Mouse (Mus musculus): Measurements from ENCODE around the gene Tmem135. TPM values are rescaled to one million over a fixed set of nuclear protein-coding genes. Genes with fewer than 3 reads are reported as not detected.
"Not testable (repeated sequence)": the region's sequence is repeated elsewhere in the genome, so short reads cannot be mapped to it uniquely, and the experiment has no call there.

Tmem135 gene
- polyA plus RNA-seq, 1 experiment = 15.1 TPM

DNA sequence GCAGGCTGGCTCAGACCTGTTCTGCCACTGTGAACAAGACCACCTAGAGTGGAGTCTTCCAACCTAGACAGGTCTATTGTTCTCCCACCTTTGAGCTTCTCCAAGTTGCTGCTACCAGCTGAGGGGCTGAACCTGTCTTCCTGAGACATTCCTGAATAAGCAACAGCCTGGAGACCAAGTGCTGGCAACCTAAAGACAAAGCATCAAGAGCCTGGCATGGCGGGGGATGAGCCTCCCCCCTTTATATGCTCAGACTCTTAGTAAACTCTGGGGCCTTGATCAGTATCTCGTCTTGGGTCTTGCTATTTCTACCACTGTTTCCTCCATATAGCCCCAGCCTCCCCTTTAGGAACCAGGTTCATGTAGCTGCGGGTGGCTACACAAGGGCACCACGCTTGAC, 81.3 kb downstream of the Tmem135 start:
- DNase-seq (ENCODE audit: low spot score) = not testable (repeated sequence)

DNA sequence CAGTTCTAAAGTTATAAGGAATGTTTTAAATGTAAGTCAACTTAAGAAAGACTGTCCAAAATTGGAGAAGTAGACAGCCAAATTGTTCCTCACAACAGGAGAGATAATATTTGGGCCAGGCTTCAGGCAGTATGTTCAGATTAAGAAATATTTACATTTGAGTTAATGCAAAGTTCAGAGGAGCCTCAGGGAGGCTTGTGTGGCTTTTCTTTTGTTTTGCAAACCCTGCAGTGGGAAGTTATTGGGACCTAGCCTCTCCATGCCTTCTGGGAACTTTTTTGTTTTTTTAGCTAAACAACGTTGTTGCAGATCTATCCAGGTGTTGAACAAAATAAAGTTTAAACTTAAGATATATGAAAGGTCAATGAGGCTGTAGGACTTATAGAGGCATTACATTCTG, 84.7 kb downstream of the Tmem135 start:
- DNase-seq (ENCODE audit: low spot score) = no peak

DNA sequence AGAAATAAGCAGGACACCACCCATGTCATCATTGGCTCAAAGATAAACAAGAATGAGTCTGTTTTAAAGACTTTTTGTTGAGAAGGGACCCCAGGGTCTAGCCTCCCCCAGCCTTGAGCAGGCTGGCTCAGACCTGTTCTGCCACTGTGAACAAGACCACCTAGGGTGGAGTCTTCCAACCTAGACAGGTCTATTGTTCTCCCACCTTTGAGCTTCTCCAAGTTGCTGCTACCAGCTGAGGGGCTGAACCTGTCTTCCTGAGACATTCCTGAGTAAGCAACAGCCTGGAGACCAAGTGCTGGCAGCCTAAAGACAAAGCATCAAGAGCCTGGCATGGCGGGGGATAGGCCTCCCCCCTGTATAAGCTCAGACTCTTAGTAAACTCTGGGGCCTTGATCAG, 86.9 kb downstream of the Tmem135 start:
- DNase-seq (ENCODE audit: low spot score) = not testable (repeated sequence)

DNA sequence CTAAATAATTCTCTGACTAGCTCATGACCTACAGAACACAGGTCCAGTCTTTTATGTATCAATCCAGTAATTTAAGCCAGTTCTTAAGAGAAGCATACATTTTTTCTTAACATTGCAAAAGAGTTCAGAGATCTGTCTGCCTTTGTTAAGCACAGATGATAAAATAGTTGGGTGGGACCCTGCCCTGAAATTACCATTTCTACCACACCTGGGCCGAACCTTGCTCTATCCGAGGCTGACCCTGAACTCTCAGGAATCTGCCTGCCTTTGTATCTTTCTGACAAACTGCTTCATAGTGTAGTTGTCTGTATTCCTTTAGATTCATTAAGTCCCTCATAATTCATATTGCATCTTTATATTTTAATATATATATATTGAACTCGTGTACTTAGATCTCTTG, 87.9 kb downstream of the Tmem135 start:
- DNase-seq (ENCODE audit: low spot score) = no peak

DNA sequence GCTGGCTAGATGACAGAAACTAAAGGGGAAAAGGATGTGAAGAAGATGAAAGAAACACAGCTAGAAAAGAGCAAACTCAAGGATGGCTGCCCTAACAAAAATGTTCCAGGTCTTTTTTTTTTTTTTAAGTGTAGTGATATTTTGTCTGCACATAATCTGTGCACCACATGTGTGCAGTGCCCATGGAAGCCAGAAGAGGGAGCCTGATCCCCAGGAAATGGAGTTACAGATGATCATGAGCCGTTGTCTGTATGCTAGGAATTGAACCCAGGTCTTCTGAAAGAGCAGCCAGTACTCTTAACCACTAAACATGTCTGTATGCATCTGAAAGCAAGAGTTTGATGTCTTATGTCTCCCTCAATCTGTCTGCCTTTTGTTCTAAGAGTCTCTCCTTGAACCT, 92.5 kb downstream of the Tmem135 start:
- no peak for DNase-seq (ENCODE audit: low spot score)

DNA sequence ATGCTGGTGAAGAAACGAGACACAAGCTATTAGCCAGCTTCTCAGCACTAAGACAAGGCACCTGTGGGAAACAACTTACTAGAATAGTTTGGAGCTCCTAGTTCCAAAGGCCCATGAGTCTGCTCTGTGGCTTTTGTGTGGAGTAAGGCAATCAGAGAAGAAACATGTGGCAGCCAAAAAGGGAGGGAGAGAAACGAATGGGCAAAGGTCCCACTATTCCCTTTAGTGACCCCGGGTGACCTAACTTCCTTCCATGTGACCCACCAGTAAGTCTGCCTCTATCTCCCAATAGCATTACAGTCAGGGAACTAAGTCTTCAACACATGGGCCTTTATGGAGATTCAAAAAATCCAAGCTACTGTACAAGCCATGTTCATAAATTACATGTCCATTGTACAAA, 95.1 kb downstream of the Tmem135 start:
- DNase-seq (ENCODE audit: low spot score) = no peak

DNA sequence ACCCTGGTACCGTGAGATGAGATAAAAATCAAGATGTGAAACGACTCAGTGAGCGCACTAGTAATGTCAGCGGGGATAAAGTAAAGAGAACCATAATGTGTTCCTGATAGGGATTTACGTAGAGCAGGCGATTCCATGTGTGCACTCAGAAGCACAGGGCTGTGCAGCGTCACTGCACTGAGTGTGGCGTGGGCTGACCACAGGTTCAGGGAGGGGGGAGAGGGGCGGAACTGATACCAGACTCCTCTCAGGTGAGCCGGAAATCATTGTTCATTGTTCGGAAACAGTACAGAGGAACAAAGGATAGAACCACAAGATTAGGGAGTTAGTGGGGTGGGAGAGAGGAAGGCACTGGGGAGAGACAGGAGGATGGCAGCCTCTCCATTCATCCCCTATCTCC, 95.8 kb downstream of the Tmem135 start:
- no peak for DNase-seq (ENCODE audit: low spot score)

DNA sequence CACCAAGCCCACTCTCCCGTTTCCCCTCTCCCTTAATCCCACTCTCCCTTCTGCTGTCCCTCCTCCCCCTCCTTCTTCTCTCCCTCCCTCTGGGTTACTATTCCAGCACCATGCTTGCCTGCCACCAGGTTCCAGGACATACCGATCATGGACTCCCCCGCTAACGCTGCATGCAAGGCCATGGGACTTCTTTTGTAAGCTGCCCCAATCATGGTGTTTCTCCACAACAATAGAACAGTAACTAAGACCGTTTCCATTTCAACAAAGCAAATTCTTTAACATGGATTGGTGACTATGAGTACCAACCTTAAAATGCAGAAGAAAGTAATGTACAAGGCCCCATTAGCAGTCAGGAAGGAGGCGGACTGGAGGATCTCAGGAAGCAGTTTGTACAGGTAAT, 97.2 kb downstream of the Tmem135 start:
- DNase-seq (ENCODE audit: low spot score) = no peak

DNA sequence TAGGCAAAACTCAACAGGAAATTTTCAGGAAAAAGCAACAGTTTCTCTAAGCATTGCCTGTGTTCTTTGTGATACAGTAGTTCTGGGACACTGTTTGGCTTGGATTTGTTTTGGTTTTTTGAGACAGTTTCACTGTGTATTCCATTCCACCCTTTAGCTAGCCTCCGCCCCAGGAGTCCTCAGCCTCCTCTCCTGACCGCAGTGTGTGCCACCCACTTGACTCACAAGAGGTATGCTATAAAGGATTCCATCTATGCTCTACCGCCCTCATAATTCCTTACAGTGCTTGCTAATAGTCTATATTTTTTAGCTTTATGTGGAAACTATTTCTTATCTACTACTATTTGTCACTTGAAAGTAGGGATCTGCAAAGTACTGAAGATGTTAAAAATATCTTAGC, 99.1 kb downstream of the Tmem135 start:
- no peak for DNase-seq (ENCODE audit: low spot score)

DNA sequence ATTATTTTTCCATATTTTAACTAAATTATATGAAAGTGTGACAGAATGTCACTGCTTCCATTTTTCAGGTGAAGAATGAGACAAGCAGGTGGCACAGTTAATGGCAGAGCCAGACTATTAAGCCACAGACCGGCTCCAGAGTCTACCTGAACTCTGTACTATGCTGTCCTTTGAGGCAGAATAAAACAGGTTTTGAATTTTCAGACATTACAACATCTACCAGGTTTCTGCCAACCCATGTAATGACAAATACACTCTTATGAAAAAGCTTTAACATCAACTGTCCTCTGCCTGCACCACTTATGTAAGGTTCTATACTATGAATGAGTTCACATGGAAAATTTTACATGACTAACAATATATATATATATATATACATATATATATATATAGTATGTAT, 100.3 kb downstream of the Tmem135 start:
- DNase-seq (ENCODE audit: low spot score) = no peak

DNA sequence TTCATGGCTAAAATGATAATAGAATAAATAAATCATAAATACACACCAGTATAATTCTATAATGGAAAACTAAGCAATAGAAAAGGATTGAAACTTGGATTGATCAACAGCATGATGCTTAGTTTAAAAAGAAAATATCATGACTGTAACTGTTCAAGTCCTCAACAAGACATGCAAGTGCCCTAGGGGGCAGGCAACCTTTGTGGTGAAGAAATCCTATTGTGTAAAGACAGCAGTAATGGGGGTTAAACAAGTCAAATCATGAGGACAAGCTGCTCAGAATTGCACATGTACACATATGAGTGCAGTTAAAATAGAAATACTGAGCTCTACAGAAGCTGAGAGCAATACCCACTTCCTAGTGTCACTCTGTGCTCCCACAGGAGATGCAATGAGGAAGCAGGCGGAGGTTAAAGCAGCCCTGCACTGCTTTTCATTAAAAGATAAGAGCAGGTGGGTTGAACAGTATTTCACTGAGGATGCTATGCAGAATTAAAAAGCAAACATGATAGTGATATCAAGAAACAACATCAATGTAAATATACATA, 105.0 kb downstream of the Tmem135 start:
- no peak for DNase-seq (ENCODE audit: low spot score)

DNA sequence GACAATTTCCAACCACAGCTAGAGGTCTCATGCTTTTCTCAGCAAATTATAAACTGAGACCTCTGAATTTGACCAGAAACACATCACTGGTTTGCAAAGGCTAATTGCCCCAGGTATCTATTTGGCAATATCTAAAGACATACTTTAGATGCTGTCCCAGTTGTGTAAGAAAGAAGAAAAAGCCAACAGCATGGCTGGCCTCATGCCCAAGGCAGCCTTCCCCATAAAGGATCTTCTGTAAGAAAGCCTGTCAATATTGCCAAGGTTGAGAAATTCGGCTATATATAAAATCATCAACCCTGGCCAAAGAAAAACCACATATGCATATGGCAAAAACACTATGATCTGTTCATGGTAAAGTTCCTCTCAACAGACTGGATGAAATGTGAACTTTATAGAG, 107.1 kb downstream of the Tmem135 start:
- DNase-seq (ENCODE audit: low spot score) = no peak

DNA sequence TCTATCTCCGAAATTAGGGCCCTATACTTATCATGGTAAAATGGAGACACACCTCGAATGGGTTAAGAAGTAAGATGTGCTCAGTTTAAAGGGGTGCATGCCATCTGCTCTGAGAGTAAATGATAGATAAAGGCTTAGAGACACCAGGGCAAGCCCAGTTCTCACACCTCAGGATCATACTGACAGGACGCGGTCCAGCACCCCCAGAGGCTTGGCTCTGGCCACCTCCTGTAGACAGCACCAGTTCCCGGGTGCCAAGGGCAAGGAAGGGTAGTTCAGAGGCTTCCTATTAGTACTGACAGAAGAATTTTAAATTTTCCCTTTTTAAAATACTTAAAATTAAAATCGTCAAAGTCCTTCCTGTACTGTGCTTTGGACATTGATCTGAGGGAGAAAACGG, 121.4 kb downstream of the Tmem135 start:
- no peak for DNase-seq (ENCODE audit: low spot score)

DNA sequence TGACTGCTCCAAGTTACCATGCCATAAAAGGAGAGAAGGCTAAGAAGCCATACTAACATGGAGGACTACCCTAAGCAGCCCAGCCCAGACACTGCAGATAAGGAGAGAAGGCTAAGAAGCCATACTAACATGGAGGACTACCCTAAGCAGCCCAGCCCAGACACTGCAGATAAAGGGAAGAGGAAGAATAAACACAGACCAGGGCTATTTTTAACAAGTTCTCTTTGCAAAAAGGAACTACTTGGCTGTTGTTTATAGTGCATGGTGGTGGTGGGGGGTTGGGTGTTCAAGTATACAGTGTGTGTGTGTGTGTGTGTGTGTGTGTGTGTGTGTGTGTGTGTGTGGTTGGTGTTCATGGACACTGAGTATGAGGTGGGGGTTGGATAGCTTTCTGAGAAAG, 133.6 kb downstream of the Tmem135 start:
- not testable (repeated sequence) for DNase-seq (ENCODE audit: low spot score)

DNA sequence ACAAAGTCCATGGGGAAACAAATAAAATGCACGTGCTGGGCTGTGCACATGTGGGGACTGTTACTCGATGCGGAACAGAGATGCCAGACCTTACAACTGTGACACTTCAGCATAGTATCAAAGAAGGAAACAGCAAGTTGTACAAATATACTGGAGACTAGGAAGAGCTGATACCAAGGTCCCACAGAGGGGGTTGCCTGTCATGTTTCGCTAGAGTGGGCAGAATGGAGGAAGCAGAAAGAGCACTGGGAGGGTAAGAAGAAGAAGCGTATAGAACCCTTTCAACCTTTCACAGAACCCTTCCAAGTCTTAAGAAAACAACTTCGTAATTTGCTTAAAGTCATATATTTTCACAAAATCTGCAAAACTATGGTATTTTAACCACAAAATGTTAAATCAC, 134.2 kb downstream of the Tmem135 start:
- DNase-seq (ENCODE audit: low spot score) = no peak

DNA sequence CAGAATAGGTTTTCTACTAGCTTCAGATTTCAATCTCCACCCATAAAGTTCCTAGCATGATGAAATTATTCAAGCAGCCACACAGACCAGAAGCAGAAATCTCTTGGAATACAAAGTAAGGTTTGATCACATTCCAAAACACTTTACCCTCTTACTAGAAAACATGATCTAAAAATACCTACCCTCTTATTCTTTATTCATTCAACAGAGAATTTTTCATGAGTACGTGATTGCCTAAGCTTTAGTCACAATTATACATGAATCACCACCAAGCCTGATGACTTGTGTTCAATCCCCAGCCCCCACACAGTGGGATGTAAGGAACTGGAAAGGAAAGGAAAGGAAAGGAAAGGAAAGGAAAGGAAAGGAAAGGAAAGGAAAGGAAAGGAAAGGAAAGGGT, 136.5 kb downstream of the Tmem135 start:
- no peak for DNase-seq (ENCODE audit: low spot score)

DNA sequence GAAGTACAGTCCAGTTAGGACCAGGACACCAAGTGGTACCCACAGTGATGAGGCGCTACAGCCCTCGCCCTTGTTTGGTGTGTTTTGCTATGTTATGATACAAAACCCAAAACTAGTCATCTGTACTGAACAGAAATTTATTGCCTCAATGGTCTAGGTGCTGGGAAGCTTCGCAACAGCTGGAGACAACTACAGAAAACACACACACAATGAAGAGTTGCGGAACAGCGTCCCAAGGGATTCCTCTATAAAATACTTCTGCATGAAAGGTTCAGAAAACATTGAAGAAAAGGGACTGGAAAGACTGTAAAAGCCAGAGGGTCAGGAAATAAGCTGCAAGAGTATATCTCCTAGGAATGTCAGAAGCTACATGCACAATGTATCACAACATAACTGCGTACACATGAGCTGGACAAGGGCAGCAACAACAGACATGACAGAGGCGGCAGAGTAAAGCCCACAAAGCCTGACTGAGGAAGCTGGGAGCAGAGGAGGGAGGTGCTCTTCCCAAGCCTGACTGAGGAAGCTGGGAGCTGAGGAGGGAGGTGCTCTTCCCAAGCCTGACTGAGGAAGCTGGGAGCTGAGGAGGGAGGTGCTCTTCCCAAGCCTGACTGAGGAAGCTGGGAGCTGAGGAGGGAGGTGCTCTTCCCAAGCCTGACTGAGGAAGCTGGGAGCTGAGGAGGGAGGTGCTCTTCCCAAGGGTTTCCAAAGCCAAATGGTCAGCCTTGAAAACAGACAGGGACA, 137.8 kb downstream of the Tmem135 start:
- DNase-seq (ENCODE audit: low spot score) = no peak

DNA sequence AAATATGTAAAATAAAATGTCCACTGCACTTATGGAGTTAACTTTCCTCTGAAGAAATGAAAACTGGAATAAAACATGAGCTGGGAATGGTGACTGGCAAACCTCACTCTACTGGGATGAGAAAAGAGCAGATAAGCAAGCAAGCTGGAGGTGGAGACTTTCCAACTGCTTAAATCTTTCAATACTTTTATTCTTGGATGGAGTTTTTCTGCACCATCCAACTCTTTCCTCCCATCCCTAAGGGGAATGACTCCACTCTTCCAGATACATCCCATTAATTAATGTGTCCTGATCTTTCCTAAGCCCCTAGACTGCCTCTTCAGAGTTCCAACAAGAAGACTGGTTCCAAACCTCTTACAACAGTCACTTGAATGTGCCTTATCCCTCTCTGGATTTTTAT, 143.1 kb downstream of the Tmem135 start:
- no peak for DNase-seq (ENCODE audit: low spot score)

DNA sequence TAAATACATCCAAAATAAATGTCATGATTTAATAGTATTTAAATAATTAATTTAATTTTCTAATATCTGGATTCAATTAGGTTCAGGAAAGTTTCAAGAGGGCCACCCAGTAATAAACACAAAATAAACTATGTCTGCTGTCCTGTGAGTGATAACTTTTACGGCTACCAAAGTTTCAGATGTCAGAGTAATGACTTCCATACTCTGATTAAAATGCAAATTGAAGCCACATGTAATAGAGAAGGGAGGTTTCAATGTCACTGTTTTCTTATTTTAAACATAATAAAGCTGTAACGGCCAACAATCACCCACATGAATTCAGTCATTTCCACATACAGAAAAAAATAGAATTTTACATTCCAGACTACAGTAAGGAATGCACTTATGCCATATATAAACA, 145.2 kb downstream of the Tmem135 start:
- no peak for DNase-seq (ENCODE audit: low spot score)

DNA sequence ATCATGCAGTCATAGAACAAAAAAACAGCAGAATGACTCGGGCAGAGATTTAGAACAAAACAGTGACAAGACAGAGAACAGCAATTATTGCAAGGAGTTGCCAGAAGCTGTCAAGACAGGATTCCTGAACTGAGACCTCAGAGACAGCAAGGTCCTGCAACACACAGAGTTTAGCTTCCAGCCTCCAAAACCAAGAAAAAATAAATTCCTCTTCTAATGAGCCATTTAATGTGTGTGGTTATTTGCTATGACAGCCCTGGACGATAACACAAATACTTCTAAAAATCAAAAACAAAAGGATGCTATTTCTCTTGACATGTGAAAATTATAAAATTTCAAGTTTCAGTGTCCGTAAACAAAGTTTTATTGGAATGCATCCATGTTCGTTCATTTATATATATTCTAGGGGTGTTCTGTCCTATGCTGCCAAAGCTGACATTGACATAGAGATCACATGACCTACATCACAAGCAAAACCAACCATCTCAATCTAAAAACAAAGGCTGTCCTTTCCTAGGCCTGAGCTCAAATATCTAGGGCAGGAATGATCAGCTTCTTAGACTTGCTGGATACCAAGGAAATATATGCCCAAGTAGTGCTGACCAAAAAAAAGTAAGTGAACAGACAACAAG, 146.0 kb downstream of the Tmem135 start:
- DNase-seq (ENCODE audit: low spot score) = no peak

DNA sequence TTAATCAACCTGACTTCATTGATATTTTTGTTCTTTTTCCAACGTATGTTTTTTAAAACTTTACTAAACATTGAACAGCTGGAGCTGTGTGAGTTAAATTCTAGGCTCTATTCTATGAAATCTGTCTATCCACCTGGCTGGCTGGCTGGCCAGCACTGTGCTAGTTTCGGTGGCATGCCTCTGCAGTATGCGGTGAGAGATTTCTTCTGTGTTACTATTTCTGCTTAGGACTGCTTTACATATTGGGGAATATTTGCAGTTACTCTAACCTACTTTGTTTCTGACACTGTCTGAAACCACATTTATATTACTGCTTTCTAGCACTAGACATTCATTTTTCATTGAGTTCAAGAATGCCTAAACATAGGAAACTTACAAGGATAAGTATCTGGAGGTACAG, 150.2 kb downstream of the Tmem135 start:
- no peak for DNase-seq (ENCODE audit: low spot score)

DNA sequence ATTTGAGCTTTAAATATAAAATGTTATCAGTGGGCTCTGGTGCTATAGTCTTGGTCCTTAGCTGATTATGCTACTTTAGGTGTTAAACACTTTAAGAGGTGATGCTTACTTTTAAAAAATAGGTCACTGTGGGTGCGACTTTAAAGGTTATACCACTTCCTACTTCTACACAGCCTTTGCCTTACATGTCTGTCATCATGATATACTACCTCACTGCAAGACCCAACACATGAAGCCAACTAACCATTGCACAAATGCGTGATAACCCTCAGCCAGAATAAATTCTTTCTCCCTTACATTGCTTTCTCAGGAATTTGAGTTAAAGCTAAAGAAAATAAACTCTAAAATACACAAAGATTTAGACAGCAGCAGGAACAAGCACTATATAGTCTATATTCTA, 150.7 kb downstream of the Tmem135 start:
- no peak for DNase-seq (ENCODE audit: low spot score)

DNA sequence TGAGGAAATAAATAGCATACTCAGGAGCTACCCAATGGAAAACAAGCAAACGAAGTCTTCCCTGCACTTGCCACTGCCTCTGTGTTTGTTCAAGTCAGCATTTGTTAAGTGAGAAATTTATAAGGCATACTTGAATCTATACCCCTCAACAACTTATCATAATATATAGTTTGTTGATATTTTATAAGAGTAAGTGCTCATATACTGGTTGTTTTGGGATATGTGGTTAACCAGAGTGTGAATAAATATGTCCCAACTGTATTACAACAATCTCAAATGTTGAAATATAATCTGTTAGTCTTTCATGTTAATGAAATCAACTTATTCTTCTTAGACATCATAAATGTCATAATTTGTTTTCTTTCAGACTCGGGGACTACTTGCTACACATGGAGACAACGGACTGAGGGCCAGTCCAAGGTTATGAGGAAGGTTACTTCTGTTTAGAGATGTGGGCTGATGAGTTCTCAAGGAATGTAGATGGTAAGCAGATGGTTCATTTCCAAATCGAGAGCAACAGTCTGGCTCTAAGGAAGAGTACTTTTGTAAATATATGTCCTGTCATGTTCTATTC, 152.1 kb downstream of the Tmem135 start:
- DNase-seq (ENCODE audit: low spot score) = no peak
